Mouse (Mus musculus) retina, embryonic 14.5 days (tissue): ENCODE data around the gene Olfr282.

ENCODE experiments used
- DNase-seq: peaks from one replicate; pipeline ENCODE4 v3.0.0-alpha.2; 2015; ENCODE audit warnings: low spot score

The Olfr282 gene

GRCm38 (mm10) chr15:98474958-98475357, 43.9 kb downstream of the Olfr282 start:
- no peak for DNase-seq

- DNase-seq: peak; percentile 63
These were observed 44.4 kb downstream of the Olfr282 start for GRCm38 (mm10) chr15:98475382-98475781.

GRCm38 (mm10) chr15:98476281-98476680, 45.3 kb downstream of the Olfr282 start:
- DNase-seq: no peak

- DNase-seq: no peak
These were observed 48.6 kb downstream of the Olfr282 start for GRCm38 (mm10) chr15:98479568-98480102.

- DNase-seq: no peak
These were observed 51.7 kb downstream of the Olfr282 start, which contains the start of gene Lalba for GRCm38 (mm10) chr15:98482701-98483100. Gene Lalba, minus strand, starts transcription at chr15:98482721.

GRCm38 (mm10) chr15:98483907-98484886, 53.2 kb downstream of the Olfr282 start:
- DNase-seq: no peak

GRCm38 (mm10) chr15:98486433-98487021, 55.5 kb downstream of the Olfr282 start:
- no peak for DNase-seq
